Mouse (Mus musculus) liver, postnatal 0 days (tissue): Measurements from ENCODE around the gene Lrrn4.

ENCODE experiments used
- CTCF ChIP-seq: sonication (generic); IDR thresholded peaks from 2 replicates; pipeline ENCODE4 v1.5.1; 2016; ENCODE audit warnings: antibody characterized with exemption, low read depth
- EP300 ChIP-seq: IDR thresholded peaks from 2 replicates; pipeline ENCODE4 v1.6.1; 2016; ENCODE audit warnings: antibody characterized with exemption, low read depth, mild to moderate bottlenecking

DNA sequence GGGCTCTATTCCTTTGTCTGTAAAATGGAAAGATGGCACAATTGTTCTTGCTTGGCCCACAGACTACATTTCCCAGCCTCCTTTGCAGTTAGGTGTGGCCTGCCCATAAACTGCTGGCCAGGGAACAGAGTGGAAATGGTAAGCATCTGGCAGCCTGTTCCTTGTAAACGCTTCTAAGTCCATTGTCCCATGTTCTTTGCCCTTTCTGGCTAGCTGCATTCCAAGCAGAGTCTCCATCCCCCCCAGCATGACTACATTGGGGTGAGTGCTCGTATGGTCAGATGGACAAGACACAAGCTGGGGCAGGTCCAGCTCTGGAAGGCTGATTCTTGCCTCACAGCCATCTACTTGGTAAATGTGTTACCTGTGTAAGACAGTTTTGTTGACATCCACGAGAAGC, 9.0 kb downstream of the Lrrn4 start:
- no peak for TF ChIP-seq CTCF
- no peak for TF ChIP-seq EP300
